Mouse (Mus musculus) bone marrow, adult 2 months (tissue): ENCODE measurements around the gene Aatk.

Experiments
- CTCF ChIP-seq: fragments of 200-500 bp; IDR thresholded peaks from 2 replicates; pipeline ENCODE4 v1.5.1; 2011; ENCODE audit warnings: low read length, control low read depth; ENCODE audit not compliant: control insufficient read depth, insufficient read depth
- POLR2A ChIP-seq: fragments of 200-500 bp; IDR thresholded peaks from 2 replicates; pipeline ENCODE4 v1.6.1; 2011; ENCODE audit warnings: low read depth, mild to moderate bottlenecking, control low read depth, low read length, borderline replicate concordance; ENCODE audit not compliant: control insufficient read depth

GRCm38 (mm10) chr11:120055953-120056732, 9.2 kb upstream of the Aatk start:
- TF ChIP-seq CTCF (no peak), POLR2A (no peak)
